Mouse (Mus musculus) ES-CJ7 (cell line): Measurements from ENCODE around the gene Pex6.
A peak's percentile ranks its signal among the peaks of the same experiment; 100 is the strongest.
"Not testable (repeated sequence)": the region's sequence is repeated elsewhere in the genome, so short reads cannot be mapped to it uniquely, and the experiment has no call there.

ENCODE experiments used
- DNase-seq: peaks from one replicate; pipeline ENCODE4 v3.0.0; 2011; ENCODE audit warnings: low read depth, low spot score

The Pex6 gene

DNA sequence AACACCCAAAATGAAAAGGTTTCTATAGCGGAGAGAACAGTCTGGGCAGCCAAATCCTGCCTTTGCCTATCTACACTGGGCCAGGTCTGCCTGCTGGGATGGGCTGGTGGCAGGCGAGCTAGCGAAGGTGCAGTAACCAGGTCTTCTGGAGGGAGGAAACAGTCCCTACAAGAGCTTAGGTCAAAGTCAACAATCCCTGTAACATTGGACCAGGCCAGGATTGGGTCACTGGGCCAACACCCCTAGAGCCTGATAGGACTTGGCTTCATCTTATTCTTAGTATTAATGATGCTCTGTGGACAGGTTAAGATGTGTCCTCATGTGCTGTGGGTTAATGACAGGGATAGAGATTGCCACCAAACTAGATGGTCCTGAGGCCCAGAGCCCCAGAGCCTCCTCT is 22.8 kb downstream of the Pex6 start:
- DNase-seq = no peak

DNA sequence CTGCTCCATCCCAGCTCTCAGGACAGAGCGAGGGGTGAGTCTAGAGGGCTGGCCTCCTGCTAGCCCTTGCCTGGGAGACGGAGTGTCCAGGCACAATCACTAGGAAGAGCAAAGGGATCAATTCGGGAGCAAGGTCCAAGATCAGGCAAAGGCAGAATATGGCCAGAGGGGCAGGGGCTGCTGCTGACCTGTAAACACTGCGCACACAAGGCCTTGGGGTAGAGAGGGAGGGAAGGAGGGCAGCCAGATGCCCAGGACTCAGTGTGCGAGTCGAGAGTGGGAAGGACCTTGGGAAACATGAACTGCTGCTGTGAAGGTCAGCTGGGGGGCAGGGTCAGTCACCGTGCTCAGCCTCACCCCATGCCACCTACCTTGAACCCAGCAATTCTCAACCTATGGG is 24.0 kb downstream of the Pex6 start:
- DNase-seq = no peak

DNA sequence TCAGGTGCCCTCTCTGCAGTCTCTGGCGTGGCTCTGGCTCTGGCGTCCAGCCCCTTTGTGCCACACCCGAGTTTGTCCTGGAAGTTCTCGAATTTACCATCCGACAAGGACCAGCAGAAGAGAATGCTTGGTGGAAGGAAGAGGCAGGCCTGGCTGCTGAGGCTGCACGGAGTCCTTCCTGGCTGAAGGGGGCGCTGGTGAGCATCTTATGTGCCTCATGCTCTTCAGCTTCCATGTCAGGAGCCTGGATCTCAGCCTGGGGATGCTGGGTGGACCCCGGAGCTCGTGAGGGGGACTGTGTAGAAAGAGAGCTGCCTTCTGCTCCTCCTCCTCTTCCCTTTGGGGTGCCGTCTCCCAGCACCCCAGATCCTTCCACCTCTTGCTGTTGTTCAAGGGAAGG is 24.9 kb downstream of the Pex6 start:
- peak; percentile 81 for DNase-seq

GRCm38 (mm10) chr17:46741305-46741704 is 30.0 kb downstream of the Pex6 start:
- DNase-seq = no peak

DNA sequence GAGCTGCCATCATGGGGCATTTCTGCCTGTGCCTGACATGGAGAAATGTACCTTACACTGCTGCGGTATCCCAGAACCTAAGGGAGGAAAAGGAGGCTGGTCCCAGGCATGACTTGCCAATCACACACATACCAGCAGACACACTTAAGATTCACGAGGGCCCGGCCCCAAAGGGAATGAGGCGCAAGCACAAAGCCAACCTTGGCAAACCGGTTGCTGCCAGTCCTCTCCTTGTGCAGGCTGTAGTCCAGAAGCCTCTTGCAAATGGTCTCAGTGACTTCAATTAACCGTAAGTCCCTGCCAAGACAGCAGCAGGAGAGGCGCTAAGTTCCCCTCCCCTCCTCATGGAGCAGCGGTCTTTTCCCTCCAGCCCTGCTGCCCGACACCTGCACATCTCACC is 31.7 kb downstream of the Pex6 start:
- peak; percentile 41 for DNase-seq

DNA sequence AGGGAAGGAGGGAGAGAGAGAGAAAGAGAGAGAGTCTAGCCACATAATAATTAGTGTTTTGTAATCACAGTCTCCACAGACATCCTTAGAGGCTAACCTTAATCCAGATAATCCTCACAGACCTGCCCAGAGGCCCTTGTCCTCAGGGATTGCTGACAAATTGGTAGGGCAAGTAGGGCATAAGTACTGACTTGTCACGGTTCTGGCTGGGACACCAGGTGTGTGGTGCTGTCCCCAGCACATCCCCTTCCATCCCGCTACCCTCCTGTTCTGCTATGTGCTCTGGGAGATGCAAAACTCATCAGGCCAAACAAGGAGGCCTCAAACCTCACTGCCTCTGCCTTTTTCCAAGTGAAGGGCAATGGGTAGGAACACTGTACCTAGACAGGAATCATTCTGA is 34.2 kb downstream of the Pex6 start:
- DNase-seq = no peak

DNA sequence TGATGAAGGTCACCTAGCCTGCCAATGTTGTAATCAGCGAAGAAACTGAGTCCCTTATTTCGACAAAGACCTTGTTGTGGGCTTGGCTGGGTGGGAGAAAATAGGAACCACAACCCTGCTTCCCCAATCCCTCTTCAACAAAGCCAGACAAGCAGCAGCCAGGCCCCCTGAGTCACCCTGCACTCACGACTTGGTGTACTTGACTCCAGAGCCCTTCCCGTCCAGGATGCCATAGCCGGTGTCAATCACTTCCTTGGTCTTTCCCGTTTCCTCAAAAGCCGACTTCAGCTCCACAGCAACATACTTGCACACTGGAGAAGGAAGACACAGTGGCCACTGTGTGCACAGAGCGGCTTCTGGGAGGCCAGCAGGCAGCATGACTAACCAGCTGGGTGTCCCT is 36.0 kb downstream of the Pex6 start:
- DNase-seq = no peak

GRCm38 (mm10) chr17:46747806-46748205 is 36.5 kb downstream of the Pex6 start:
- DNase-seq = no peak

GRCm38 (mm10) chr17:46749282-46749681 is 38.0 kb downstream of the Pex6 start:
- no peak for DNase-seq

GRCm38 (mm10) chr17:46750580-46750979 is 39.3 kb downstream of the Pex6 start:
- DNase-seq = no peak

DNA sequence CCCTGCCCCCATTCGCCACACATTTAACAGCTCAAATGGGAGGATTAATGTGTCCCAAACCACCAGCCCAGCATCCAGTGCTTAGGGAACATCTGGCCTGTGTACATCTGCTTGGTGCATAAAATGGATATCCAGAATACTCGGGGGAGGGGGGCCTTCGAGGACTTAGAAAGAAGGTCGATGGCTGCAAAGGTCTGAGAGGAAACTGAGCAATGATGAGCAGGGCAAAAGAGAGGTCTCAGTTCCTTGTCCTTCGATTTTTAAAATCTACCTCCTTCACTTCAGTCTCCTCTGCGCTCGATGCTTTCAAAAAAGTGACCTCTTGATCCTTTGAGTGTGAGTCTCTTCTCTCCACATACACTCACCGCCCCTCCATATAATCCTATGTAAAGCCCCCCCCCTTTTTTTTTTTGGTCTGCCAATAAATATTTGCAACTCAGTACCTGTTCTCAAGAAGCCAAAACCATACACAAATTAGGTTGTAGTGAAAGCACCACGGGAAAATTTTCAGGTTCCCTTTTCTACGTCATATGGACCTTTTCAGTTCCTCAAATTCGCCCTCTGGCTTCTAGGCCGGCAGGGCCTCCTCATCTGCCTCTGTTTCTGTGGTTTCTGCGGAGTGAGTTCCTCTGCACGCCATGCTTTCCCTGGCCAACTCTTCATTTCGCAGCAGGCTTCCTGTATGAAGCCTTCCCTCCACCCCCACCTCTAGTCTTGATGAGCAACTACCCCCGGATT is 40.0 kb downstream of the Pex6 start:
- no peak for DNase-seq

- peak; percentile 99 for DNase-seq
Observed at GRCm38 (mm10) chr17:46751794-46752556, 40.7 kb downstream of the Pex6 start, which contains the start of gene Cnpy3. Gene Cnpy3, minus strand, starts transcription at chr17:46752214.

DNA sequence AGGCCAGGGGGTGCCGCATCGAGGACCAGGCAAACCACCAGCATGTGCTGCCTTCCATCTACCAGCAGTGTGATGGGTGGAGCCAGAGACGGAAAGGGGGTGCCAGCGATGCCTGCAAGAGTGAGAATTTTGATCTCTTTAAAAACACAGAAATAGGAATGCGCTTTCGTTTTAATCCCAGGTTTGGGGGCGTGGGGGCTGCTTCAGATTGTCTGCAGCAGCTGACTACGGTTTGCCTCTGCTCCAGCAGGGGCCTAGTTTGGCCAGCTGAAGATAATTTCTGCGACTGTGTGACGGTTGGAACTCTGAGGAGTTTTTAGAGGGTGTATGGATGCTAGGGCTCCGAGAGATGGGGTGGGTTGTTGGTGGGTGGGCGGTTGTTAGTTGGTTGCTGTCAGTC is 47.5 kb downstream of the Pex6 start:
- DNase-seq = no peak

GRCm38 (mm10) chr17:46763544-46763943 is 52.3 kb downstream of the Pex6 start, which contains the start of gene Ptcra:
Gene Ptcra, minus strand, starts transcription at chr17:46763712.
- no peak for DNase-seq

DNA sequence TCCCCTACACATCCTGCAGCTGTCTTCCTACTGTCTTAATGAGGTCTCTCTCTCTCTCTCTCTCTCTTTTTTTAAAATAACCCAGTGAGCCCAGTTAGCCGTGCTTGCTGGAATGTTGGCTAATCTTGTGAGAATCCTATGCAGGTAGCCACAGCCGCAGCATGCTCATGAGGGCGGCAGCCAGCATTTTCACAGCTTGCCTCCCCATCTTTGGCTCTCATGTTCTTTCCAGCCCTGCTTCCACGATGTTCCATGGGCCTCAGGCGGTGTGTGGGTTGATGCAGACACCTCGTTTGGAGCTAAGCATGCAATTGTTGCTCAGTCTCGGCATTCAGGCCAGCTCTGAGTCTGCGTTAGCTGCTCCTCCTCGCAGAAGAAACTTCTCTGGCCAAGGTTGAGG is 53.7 kb downstream of the Pex6 start:
- not testable (repeated sequence) for DNase-seq

- no peak for DNase-seq
Observed at GRCm38 (mm10) chr17:46767868-46768267, 56.6 kb downstream of the Pex6 start.

- no peak for DNase-seq
Observed at GRCm38 (mm10) chr17:46770546-46770945, 59.3 kb downstream of the Pex6 start.

GRCm38 (mm10) chr17:46771025-46771424 is 59.8 kb downstream of the Pex6 start:
- DNase-seq = no peak

DNA sequence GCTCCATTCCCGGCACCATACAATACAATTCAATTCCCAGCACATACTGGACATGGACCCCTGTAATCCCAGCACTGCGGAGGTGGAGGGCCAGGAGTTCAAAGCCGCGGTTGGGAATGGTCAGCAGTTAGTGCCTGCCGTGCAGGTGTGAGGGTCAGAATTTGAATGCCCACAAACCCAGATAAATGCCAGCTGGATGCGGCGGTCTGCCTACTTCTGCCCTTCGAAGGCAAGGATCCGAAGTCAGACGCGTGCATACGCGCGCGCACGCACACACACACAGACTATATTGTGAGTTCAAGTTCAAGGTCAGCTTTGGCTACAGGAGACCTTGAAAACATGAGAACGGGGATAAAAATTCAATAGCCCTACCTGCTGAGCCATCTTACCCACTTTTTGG is 60.4 kb downstream of the Pex6 start:
- DNase-seq = no peak

DNA sequence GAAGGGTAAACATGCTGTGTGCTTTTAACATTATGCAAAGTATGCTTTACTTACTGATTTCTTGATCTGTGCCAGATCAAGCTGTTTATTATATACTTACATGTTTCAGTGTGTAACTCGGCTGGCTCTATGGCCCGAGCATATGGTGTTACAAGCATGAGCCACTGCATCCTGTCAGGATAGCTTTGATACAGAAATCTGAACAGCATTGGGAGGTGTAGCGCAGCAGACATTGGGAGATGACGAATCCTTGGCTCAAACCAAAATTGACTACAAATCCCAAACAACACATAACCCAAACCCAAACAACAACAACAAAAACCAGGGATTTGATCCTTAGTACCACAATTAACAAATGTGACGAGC is 60.8 kb downstream of the Pex6 start:
- DNase-seq = no peak

GRCm38 (mm10) chr17:46772404-46773277 is 61.4 kb downstream of the Pex6 start, which contains the start of gene 2310039H08Rik:
Gene 2310039H08Rik, plus strand, starts transcription at chr17:46772635.
- DNase-seq = peak; percentile 94
